Mouse (Mus musculus): ENCODE data around the gene Gstp1. TPM values are rescaled to one million over a fixed set of nuclear protein-coding genes. Genes with fewer than 3 reads are reported as not detected.
"Not testable (repeated sequence)": the region's sequence is repeated elsewhere in the genome, so short reads cannot be mapped to it uniquely, and the experiment has no call there.

The Gstp1 gene
- polyA plus RNA-seq, 1 experiment from 2014 or later = 387 TPM

DNA sequence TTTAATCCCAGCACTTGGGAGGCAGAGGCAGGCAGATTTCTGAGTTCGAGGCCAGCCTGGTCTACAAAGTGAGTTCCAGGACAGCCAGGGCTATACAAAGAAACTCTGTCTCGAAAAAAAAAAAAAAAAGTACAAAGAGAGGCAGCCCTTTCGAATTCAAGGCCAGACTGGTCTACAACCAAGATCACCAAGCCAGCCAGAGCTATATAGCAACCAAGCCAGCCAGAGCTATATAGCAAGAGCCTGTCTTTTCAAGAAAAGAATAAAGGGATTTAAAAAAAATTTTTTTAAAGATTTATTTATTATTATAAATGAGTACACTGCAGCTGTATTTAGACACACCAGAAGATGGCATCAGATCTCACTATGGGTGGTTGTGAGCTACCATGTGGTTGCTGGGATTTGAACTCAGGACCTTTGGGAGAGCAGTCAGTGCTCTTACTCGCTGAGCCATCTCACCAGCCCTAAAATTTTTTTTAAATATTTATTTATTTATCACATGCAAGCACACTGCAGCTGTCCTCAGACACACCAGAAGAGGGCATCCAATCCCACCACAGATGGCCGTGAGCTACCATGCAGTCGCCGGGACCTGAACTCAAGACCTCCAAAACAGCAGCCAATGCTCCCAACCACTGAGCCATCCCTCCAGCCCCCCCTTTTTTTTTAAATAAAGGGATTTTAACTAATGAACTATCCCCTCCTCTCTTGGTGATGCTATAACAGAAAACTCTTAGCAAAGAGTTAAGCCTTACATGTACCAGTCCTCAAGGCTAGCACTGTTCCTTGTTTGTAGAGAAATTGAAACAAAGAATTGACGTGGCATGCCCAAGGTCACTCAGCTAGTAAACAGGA, 22.5 kb upstream of the Gstp1 start:
- H3K27me3 ChIP-seq; H3K27ac ChIP-seq; H3K36me3 ChIP-seq; H3K9ac ChIP-seq; H3K4me2 ChIP-seq; H3K9me3 ChIP-seq (replicated peaks); ATAC-seq (replicated peaks; ENCODE audit: insufficient number of reproducible peaks, insufficient read depth, low FRiP score, low read depth); H3K4me3 ChIP-seq: not testable (repeated sequence)
- 88% methylated on average over 8 of the region's 8 CpGs for WGBS
- peaks cover 21% of the 10 kb centered on the region for H3K4me1 ChIP-seq (replicated peaks)

DNA sequence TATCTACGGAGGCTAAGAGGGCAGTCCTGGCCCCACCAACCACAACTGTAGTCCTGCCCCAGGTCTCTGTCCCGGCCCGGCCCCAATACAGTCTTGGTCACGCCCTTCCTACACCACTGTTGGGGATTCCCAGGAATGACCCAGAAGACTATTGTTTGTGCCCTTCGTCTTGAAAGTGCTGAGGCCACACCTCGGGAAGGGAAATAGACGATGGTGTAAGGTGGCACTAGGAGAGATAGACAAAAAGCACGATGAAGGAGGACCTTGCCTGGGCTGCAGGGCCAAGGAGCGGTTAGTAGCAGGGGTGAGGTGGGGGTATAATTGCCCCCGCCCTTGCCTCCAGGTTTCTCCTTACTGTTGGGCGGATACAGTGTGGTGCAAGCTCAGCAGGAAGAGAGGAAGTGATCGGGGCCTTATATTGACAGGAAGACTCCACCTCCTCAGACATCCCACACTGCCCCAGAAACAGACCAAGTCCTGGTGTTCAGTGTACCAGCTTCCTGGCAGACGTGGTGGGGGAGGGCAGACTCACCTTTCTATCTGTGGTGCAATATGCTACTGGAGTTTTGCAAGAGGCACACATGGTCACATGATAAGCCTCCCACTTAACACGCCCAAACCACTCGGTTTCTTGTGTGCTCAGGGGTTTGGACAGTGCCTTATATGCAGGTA, 21.4 kb upstream of the Gstp1 start, which contains the start of gene Gstp3:
Gstp3 (minus strand) TSS at position 501 of the 672 bp plus-strand sequence.
- Histone ChIP-seq H3K4me2 (no peak within 1 kb of the TSS), H3K9me3 (replicated peaks) (no peaks in the 10 kb centered on the region), H3K36me3 (no peaks in the 10 kb centered on the region), H3K4me1 (replicated peaks) (peaks cover 21% of the 10 kb centered on the region), H3K27ac (no peak within 1 kb of the TSS), H3K4me3 (no peak within 1 kb of the TSS), H3K9ac (no peak within 1 kb of the TSS), H3K27me3 (no peaks in the 10 kb centered on the region)
- no peak for ATAC-seq (replicated peaks; ENCODE audit: insufficient number of reproducible peaks, insufficient read depth, low FRiP score, low read depth)
- 69% methylated on average over 15 of the region's 15 CpGs for WGBS

DNA sequence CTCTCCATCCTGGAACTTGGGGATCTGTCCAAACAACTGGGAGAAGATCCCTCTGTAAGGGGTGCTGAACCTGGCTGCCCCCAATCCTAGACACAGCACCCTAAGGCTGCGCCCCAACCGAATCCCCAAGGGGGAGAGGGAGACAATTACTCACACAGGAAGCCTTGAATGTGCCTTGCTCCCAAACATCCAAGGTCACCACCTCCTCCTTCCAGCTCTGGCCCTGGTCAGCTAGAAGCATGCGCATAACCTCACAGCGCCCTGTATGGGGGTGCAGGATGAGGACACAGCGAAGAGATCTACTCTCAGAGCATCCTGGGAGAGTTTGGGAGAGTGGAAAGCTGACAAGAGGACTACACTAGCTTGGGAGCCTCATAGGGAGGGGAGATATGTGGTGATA, 20.8 kb upstream of the Gstp1 start:
- no peak for ATAC-seq (replicated peaks; ENCODE audit: insufficient number of reproducible peaks, insufficient read depth, low FRiP score, low read depth)
- H3K4me3 ChIP-seq = no peak overlapping the region
- WGBS = 92% methylated on average over 5 of the region's 5 CpGs
- peaks cover 21% of the 10 kb centered on the region for H3K4me1 ChIP-seq (replicated peaks)
- H3K27me3 ChIP-seq = no peaks in the 10 kb centered on the region
- no peak overlapping the region for H3K4me2 ChIP-seq
- H3K9ac ChIP-seq = no peak overlapping the region
- no peak overlapping the region for H3K27ac ChIP-seq
- no peaks in the 10 kb centered on the region for H3K9me3 ChIP-seq (replicated peaks)
- H3K36me3 ChIP-seq = no peaks in the 10 kb centered on the region

DNA sequence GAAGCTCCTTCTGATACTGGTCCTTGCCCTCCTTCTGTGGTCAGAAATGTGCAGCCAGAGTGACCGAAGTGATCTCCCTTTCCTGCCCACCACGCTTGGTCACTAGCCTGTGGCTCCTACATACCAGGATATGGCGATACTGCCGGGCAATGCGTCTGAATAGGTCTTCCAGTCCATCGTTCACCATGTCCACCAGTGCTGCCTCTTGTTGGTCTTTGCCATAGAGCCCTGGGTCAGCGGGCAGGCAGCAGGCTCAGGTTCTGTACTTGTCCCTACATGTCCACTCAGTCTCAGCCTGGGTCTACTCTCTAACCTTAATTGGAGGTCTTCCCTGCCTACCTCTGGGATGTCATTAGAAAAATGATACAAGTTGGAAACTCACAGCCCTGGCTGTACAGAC, 20.2 kb upstream of the Gstp1 start:
- 89% methylated on average over 7 of the region's 7 CpGs for WGBS
- H3K27ac ChIP-seq = no peak overlapping the region
- H3K36me3 ChIP-seq = no peaks in the 10 kb centered on the region
- no peak overlapping the region for H3K9ac ChIP-seq
- no peaks in the 10 kb centered on the region for H3K9me3 ChIP-seq (replicated peaks)
- no peak for ATAC-seq (replicated peaks; ENCODE audit: insufficient number of reproducible peaks, insufficient read depth, low FRiP score, low read depth)
- H3K4me2 ChIP-seq = no peak overlapping the region
- no peak overlapping the region for H3K4me3 ChIP-seq
- peaks cover 21% of the 10 kb centered on the region for H3K4me1 ChIP-seq (replicated peaks)
- no peaks in the 10 kb centered on the region for H3K27me3 ChIP-seq

DNA sequence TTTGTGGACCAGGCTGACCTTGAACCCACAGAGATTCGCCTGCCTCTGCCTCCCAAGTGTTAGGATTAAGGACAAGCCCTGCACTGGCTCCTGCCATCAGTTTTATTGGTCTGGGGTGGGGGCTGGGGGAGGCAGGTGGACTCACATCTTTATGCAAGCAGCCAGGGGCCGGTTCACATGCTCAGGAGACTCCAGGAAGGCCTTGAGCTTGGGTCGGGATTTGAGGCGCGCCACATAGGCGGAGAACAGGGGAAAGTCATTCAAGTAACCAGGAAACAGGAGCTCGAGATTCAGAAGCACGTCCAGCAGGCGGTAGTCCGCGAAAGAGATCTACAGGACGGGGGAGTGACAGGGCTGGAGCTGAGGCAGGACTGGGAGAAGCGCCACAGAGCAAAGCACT, 19.6 kb upstream of the Gstp1 start:
- Histone ChIP-seq H3K4me1 (replicated peaks) (peaks cover 21% of the 10 kb centered on the region), H3K4me3 (no peak overlapping the region), H3K27ac (no peak overlapping the region), H3K9me3 (replicated peaks) (no peaks in the 10 kb centered on the region), H3K9ac (no peak overlapping the region), H3K27me3 (no peaks in the 10 kb centered on the region), H3K36me3 (no peaks in the 10 kb centered on the region), H3K4me2 (no peak overlapping the region)
- ATAC-seq (replicated peaks; ENCODE audit: insufficient number of reproducible peaks, insufficient read depth, low FRiP score, low read depth) = no peak
- WGBS = 84% methylated on average over 13 of the region's 13 CpGs

DNA sequence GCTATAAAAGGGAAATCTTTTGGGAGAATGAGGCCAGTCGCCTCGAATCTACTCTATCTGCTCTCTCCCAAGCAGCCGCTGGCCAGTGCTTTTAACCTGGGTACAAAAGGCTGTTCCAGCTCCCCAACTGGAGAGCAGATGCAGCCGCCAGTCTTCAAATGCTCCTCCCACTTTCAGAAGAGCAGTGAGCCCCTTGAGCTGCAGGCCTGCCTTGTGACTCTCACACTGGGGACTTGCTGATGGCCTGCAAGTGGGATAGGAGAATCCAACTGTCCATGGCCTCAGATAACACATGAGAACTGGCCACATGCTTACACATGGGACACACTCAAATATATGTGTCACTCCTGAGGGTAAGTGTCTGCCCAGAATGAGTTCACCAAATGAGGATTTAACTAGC, 18.9 kb upstream of the Gstp1 start:
- Histone ChIP-seq H3K4me2 (no peak overlapping the region), H3K27me3 (no peaks in the 10 kb centered on the region), H3K9me3 (replicated peaks) (no peaks in the 10 kb centered on the region), H3K4me1 (replicated peaks) (peaks cover 21% of the 10 kb centered on the region), H3K9ac (no peak overlapping the region), H3K36me3 (no peaks in the 10 kb centered on the region), H3K27ac (0 out of 2 replicates have a peak overlapping the region, but pooled peaks have one; percentile 16), H3K4me3 (no peak overlapping the region)
- ATAC-seq (replicated peaks; ENCODE audit: insufficient number of reproducible peaks, insufficient read depth, low FRiP score, low read depth) = 0 out of 2 replicates have a peak, but pooled peaks have one; percentile 33
- 41% methylated on average over 4 of the region's 4 CpGs for WGBS

DNA sequence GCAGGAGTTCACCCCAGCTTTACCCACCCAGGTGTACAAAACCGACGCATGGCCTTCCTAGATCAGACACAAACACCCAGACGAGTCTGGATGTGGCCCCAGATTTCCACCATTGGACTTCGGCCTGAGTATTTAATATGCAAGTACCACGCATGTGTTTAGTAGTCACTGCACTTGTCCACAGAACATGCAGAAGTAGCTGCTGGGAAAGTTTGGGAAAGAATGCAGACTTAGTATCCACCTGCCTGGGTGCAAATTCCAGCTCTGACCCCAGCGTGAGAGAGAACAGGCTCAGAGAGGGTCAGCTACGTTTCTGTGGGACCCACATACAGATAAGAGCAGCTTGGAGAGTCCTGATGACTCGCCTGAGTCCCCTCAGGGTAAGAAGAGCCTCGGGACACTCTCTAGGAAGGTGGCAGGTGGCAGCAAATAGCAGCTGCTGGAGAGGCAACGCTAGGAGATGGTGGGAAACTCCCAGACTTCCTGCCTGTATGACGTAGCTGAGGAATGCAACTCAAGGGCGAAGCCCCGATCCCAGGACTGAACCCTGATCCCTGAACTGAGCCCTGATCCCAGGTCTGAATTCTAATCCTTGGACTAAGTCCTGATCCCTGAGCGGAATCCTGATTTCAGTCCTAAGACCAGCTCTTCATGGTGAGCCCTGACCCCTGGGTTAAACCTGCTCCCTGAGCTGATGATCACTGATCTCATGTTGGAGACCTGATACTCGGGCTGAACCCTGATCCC, 18.3 kb upstream of the Gstp1 start:
- Histone ChIP-seq H3K36me3 (no peaks in the 10 kb centered on the region), H3K9ac (no peak overlapping the region), H3K4me3 (no peak overlapping the region), H3K9me3 (replicated peaks) (no peaks in the 10 kb centered on the region), H3K27ac (0 out of 2 replicates have a peak overlapping the region, but pooled peaks have one; percentile 16), H3K27me3 (no peaks in the 10 kb centered on the region), H3K4me1 (replicated peaks) (peaks cover 21% of the 10 kb centered on the region), H3K4me2 (no peak overlapping the region)
- no peak for ATAC-seq (replicated peaks; ENCODE audit: insufficient number of reproducible peaks, insufficient read depth, low FRiP score, low read depth)
- WGBS = 44% methylated on average over 15 of the region's 15 CpGs

DNA sequence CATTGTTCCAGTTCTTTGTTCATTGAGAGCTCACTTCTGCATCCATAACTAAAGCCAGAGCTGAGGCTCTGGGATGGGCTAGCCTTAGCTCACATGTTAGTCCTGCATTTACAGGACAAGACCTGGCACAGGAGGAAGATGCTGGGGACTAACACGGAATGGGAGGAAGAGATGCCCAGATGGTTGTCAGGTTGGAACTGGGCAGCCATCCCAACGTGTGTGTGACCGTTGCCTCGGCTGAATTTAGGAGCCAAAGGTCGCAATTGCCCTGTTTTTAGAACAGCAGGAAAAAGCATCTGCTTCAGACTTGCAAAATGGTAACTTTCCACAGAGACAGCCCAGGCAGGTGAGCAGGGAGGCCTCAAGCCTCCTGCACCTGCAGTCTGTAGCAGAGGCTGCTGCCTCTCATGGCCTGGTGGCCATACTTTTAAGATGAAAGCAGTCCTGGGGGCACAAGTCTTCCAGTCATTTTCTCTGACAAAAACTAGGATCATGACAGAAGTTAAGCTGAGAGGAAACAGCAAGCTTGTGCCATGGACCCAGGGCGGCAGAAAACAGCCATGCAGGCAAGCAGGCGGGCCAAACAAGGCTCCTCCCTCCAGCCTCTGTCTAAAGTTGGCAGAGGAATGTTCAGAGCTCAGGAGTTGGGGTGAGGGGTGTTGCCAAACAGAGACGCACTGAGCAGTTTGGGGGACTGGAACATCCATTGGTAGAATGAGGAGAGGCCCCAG, 17.6 kb upstream of the Gstp1 start:
- WGBS = 69% methylated on average over 8 of the region's 8 CpGs
- H3K4me1 ChIP-seq (replicated peaks) = peaks cover 21% of the 10 kb centered on the region
- H3K27ac ChIP-seq = no peak overlapping the region
- no peaks in the 10 kb centered on the region for H3K9me3 ChIP-seq (replicated peaks)
- no peak for ATAC-seq (replicated peaks; ENCODE audit: insufficient number of reproducible peaks, insufficient read depth, low FRiP score, low read depth)
- no peak overlapping the region for H3K9ac ChIP-seq
- H3K36me3 ChIP-seq = no peaks in the 10 kb centered on the region
- no peak overlapping the region for H3K4me2 ChIP-seq
- no peaks in the 10 kb centered on the region for H3K27me3 ChIP-seq
- H3K4me3 ChIP-seq = no peak overlapping the region

DNA sequence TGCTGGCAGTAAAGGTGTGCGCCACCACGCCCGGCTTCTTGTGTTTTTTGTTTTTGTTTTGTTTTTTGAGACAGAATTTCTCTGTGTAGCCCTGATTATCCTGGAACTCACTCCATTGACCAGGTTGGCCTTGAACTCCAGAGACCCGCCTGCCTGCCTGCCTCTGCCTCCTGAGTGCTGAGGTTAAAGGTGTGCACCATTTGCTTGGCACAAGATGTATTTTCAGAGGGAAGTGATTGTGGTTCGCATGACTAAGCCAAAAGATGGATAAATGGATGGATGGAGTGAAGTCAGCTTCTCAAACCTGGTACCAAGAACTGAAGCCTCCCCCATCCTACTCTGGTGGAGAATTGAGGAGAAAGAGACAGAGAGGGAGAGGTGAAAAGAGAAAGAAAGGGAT, 16.8 kb upstream of the Gstp1 start:
- no peak overlapping the region for H3K4me2 ChIP-seq
- H3K27me3 ChIP-seq = no peaks in the 10 kb centered on the region
- no peak overlapping the region for H3K4me3 ChIP-seq
- no peak for ATAC-seq (replicated peaks; ENCODE audit: insufficient number of reproducible peaks, insufficient read depth, low FRiP score, low read depth)
- H3K9me3 ChIP-seq (replicated peaks) = no peaks in the 10 kb centered on the region
- H3K36me3 ChIP-seq = no peaks in the 10 kb centered on the region
- peaks cover 21% of the 10 kb centered on the region for H3K4me1 ChIP-seq (replicated peaks)
- no peak overlapping the region for H3K27ac ChIP-seq
- no peak overlapping the region for H3K9ac ChIP-seq
- WGBS = 85% methylated on average over 5 of the region's 5 CpGs

DNA sequence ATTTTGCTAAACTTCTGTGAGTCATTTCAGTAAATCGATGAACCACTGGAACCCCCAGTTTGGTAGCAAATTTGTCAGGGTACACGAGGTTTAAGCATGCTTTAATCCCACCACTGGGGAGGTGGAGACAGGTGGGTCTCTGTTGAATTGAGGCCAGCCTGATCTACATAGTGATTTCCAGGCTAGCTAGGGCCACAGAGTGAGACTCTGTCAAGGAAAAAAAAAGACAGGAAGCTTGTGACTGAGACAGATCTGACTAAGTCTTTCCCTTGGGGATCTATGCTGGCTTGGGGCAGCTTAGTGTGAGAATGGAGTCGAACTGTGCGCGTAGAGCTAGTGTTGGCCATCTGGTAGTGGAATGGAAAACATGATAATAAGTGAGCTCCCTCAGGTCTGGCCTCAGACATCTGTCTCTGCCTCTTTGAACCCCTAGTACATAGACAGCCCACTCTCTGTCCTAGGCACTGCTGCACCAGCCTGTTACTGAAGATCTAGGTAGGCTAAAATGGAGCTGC, 14.8 kb upstream of the Gstp1 start:
- no peaks in the 10 kb centered on the region for H3K36me3 ChIP-seq
- no peak overlapping the region for H3K27ac ChIP-seq
- no peak for ATAC-seq (replicated peaks; ENCODE audit: insufficient number of reproducible peaks, insufficient read depth, low FRiP score, low read depth)
- peaks cover 17% of the 10 kb centered on the region for H3K4me1 ChIP-seq (replicated peaks)
- no peak overlapping the region for H3K9ac ChIP-seq
- no peaks in the 10 kb centered on the region for H3K27me3 ChIP-seq
- 70% methylated on average over 5 of the region's 5 CpGs for WGBS
- no peaks in the 10 kb centered on the region for H3K9me3 ChIP-seq (replicated peaks)
- no peak overlapping the region for H3K4me2 ChIP-seq
- no peak overlapping the region for H3K4me3 ChIP-seq
